Mouse (Mus musculus) liver, embryonic 11.5 days (tissue): ENCODE results near the gene 1700003E16Rik. TPM values are rescaled to one million over a fixed set of nuclear protein-coding genes. Genes with fewer than 3 reads are reported as not detected.
"Not testable (repeated sequence)": the region's sequence is repeated elsewhere in the genome, so short reads cannot be mapped to it uniquely, and the experiment has no call there.

ENCODE experiments used
- ATAC-seq: fragments of 200-750 bp; cut with Nextera tagmentation; replicated peaks from 2 replicates; pipeline ENCODE4 v1.8.0; 2017; ENCODE audit warnings: moderate number of reproducible peaks, mild to moderate bottlenecking, moderate TSS enrichment, moderate library complexity; ENCODE audit not compliant: low FRiP score
- DNase-seq: peaks from one replicate; pipeline ENCODE4 v3.0.0-alpha.2; 2017; ENCODE audit warnings: low spot score
- H3K27ac ChIP-seq: fragments of 300-500 bp; sonication (generic); 2 replicates; pipeline ENCODE4 v1.5.1; 2014; ENCODE audit warnings: mild to moderate bottlenecking, low read depth, low read length, control low read depth
- H3K27me3 ChIP-seq: fragments of 300-500 bp; sonication (generic); replicated peaks from 2 replicates; pipeline ENCODE4 v1.6.1; 2014; ENCODE audit warnings: low read length, mixed read lengths; ENCODE audit not compliant: control insufficient read depth, insufficient read depth
- H3K36me3 ChIP-seq: fragments of 300-500 bp; sonication (generic); 2 replicates; pipeline ENCODE4 v1.6.1; 2014; ENCODE audit warnings: mild to moderate bottlenecking, low read length, moderate library complexity, mixed read lengths; ENCODE audit not compliant: control insufficient read depth, insufficient read depth
- H3K4me1 ChIP-seq: fragments of 300-500 bp; sonication (generic); replicated peaks from 2 replicates; pipeline ENCODE4 v1.6.1; 2014; ENCODE audit warnings: low read length, mixed read lengths; ENCODE audit not compliant: control insufficient read depth, insufficient read depth
- H3K4me2 ChIP-seq: fragments of 300-500 bp; sonication (generic); 2 replicates; pipeline ENCODE4 v1.6.1; 2014; ENCODE audit warnings: mild to moderate bottlenecking, control low read depth, moderate library complexity
- H3K4me3 ChIP-seq: fragments of 300-500 bp; sonication (generic); 2 replicates; pipeline ENCODE4 v1.5.1; 2014; ENCODE audit warnings: low read depth, low read length, control low read depth
- H3K9ac ChIP-seq: fragments of 300-500 bp; sonication (generic); 2 replicates; pipeline ENCODE4 v1.6.1; 2014; ENCODE audit warnings: low read depth, low read length, control low read depth
- H3K9me3 ChIP-seq: fragments of 300-500 bp; sonication (generic); 2 replicates; pipeline ENCODE4 v1.6.1; 2016; ENCODE audit warnings: low read length, inconsistent platforms, mixed read lengths; ENCODE audit not compliant: control insufficient read depth
- WGBS: fragments of 180-500 bp; shearing (Covaris S2); extraction: QIAGEN DNeasy Blood & Tissue Kit; methylation state at CpG from one replicate; pipeline ENCODE4 v1.1.7; 2014; 5-methylcytosine and 5-hydroxymethylcytosine counted together
- polyA plus RNA-seq: library from polyadenylated mRNA; unstranded; fragments of >200 nt; fragmentation: Nextera tagmentation; extraction: Ambion mirVana; gene quantifications from 2 replicates; pipeline ENCODE4 v1.2.1, GENCODE M21; 2014

The 1700003E16Rik gene
- polyA plus RNA-seq, 1 experiment from 2014 or later = 0.08 TPM

DNA sequence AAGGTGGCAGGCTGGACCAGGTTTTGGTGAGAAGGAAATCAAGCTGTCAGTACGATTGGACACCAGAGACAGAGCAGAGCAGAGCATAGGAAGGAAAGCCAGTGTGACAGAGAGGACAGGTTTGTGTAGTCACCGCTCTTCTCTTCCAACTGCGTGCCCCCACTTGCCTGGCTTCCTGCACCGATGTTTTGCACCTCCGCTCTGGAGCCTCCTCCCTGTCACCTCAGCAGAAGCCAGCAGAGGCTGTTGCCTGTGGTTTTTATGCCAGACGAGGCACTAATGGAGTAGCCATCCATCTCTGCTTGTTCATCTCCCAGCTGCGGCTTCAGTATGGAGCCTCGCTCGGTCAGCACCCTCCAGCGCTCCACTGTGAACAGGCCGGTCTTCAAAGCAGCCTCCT, 13.3 kb upstream of the 1700003E16Rik start:
- H3K9ac ChIP-seq = no peak overlapping the region
- H3K36me3 ChIP-seq = peaks cover 3% of the 10 kb centered on the region; the same call in 1 of the 2 replicates
- H3K27me3 ChIP-seq = peaks cover 17% of the 10 kb centered on the region
- ATAC-seq (no peak), DNase-seq (no peak)
- 44% methylated on average over 11 of the region's 11 CpGs for WGBS
- H3K4me1 ChIP-seq = peaks cover 16% of the 10 kb centered on the region
- H3K27ac ChIP-seq = no peak overlapping the region
- no peak overlapping the region for H3K4me2 ChIP-seq
- no peaks in the 10 kb centered on the region for H3K9me3 ChIP-seq
- H3K4me3 ChIP-seq = no peak overlapping the region

- Histone ChIP-seq H3K4me3 (no peak overlapping the region), H3K4me2 (no peak overlapping the region), H3K27me3 (peaks cover 17% of the 10 kb centered on the region), H3K9ac (no peak overlapping the region), H3K27ac (no peak overlapping the region), H3K9me3 (no peaks in the 10 kb centered on the region), H3K4me1 (peaks cover 7% of the 10 kb centered on the region), H3K36me3 (peaks cover 5% of the 10 kb centered on the region; the same call in 1 of the 2 replicates)
- 60% methylated on average over 2 of the region's 2 CpGs for WGBS
- DNase-seq = no peak
- ATAC-seq = no peak
These were observed 11.0 kb upstream of the 1700003E16Rik start for GRCm38 (mm10) chr6:83145209-83145608.

DNA sequence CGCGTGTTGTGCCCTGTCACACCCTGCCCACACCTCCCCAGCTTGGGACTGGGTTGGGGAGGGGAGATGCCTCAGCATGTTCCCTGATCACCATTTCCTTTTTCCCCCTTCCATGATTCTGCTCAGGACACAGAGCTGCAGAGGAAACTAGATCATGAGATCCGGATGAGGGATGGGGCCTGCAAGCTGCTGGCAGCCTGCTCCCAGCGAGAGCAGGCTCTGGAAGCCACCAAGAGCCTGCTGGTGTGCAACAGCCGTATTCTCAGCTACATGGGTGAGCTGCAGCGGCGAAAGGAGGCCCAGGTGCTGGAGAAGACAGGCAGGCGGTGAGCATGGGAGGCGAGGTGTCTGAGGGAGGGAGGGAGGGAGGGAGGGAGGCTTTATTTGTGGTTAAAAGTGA, 10.4 kb upstream of the 1700003E16Rik start:
- Histone ChIP-seq H3K9ac (no peak overlapping the region), H3K36me3 (peaks cover 5% of the 10 kb centered on the region; the same call in 1 of the 2 replicates), H3K4me3 (no peak overlapping the region), H3K27ac (no peak overlapping the region), H3K27me3 (peaks cover 17% of the 10 kb centered on the region), H3K4me1 (peaks cover 7% of the 10 kb centered on the region), H3K4me2 (no peak overlapping the region), H3K9me3 (no peaks in the 10 kb centered on the region)
- ATAC-seq (no peak), DNase-seq (no peak)
- WGBS = 61% methylated on average over 9 of the region's 9 CpGs

DNA sequence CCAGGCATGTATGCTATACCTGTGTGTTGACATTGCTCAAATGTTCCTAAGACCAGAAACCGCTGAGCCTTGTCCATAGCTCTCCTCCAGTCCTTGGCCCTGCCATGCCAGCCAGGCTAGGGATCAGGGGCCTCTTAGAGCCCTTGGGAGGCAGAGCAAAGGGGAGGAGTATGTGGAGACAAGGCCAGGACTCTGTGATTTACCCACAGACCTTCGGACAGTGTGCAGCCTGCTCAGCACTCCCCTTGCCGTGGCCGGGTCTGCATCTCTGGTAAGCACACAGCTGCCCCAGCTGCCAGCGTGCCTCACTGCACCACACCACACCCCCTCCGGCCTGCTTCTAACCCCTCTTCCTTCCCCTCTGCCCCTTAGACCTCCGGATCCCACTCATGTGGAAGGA, 8.9 kb upstream of the 1700003E16Rik start:
- DNase-seq (no peak), ATAC-seq (no peak)
- Histone ChIP-seq H3K4me3 (no peak overlapping the region), H3K9me3 (no peaks in the 10 kb centered on the region), H3K36me3 (peaks cover 5% of the 10 kb centered on the region; the same call in 1 of the 2 replicates), H3K4me1 (peaks cover 5% of the 10 kb centered on the region), H3K27me3 (peaks cover 9% of the 10 kb centered on the region), H3K9ac (no peak overlapping the region), H3K27ac (no peak overlapping the region), H3K4me2 (no peak overlapping the region)
- 60% methylated on average over 7 of the region's 7 CpGs for WGBS

- Histone ChIP-seq H3K36me3 (peaks cover 8% of the 10 kb centered on the region; the same call in 1 of the 2 replicates), H3K27ac (no peak overlapping the region), H3K9ac (no peak overlapping the region), H3K4me2 (no peak overlapping the region), H3K4me3 (no peak overlapping the region), H3K27me3 (peaks cover 24% of the 10 kb centered on the region), H3K9me3 (no peaks in the 10 kb centered on the region), H3K4me1 (peaks cover 10% of the 10 kb centered on the region; the same call in 1 of the 2 replicates)
- DNase-seq (no peak), ATAC-seq (no peak)
- WGBS = 33% methylated on average over 8 of the region's 8 CpGs
These were observed 4.5 kb upstream of the 1700003E16Rik start for GRCm38 (mm10) chr6:83151721-83152120.

GRCm38 (mm10) chr6:83153038-83153437, 3.2 kb upstream of the 1700003E16Rik start:
- Histone ChIP-seq H3K27me3 (peaks cover 24% of the 10 kb centered on the region), H3K9ac (no peak overlapping the region), H3K27ac (no peak overlapping the region), H3K9me3 (no peaks in the 10 kb centered on the region), H3K36me3 (peaks cover 3% of the 10 kb centered on the region; the same call in 1 of the 2 replicates), H3K4me1 (peaks cover 10% of the 10 kb centered on the region; the same call in 1 of the 2 replicates), H3K4me2 (no peak overlapping the region), H3K4me3 (no peak overlapping the region)
- DNase-seq (no peak), ATAC-seq (no peak)
- 88% methylated on average over 12 of the region's 12 CpGs for WGBS

DNA sequence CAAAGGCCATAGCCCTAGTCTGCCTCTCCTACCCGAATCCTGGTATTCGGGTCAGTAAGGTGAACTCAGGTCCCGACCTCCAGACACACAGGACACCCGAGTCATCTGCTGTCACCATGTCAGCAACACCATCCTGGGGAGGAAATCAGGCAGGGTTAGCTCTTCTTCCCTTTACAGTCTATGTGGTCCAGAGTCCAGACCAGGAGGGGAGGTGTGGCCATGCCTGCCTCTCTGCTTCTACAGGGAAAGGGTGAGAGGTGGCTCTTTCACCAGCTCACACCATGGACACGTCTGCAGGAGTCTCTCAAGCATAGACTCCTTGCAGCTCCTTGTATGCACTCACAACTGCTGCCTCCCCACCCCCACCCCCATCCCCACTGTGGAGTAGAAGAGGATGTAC, 2.7 kb upstream of the 1700003E16Rik start:
- DNase-seq (no peak), ATAC-seq (no peak)
- no peak overlapping the region for H3K27ac ChIP-seq
- WGBS = 66% methylated on average over 5 of the region's 5 CpGs
- no peaks in the 10 kb centered on the region for H3K9me3 ChIP-seq
- H3K4me1 ChIP-seq = peaks cover 10% of the 10 kb centered on the region; the same call in 1 of the 2 replicates
- H3K4me2 ChIP-seq = no peak overlapping the region
- peaks cover 24% of the 10 kb centered on the region for H3K27me3 ChIP-seq
- 0 out of 2 replicates have a peak, but pooled peaks cover 3% of the 10 kb centered on the region for H3K36me3 ChIP-seq
- H3K9ac ChIP-seq = no peak overlapping the region; the same call in 1 of the 2 replicates
- no peak overlapping the region for H3K4me3 ChIP-seq

DNA sequence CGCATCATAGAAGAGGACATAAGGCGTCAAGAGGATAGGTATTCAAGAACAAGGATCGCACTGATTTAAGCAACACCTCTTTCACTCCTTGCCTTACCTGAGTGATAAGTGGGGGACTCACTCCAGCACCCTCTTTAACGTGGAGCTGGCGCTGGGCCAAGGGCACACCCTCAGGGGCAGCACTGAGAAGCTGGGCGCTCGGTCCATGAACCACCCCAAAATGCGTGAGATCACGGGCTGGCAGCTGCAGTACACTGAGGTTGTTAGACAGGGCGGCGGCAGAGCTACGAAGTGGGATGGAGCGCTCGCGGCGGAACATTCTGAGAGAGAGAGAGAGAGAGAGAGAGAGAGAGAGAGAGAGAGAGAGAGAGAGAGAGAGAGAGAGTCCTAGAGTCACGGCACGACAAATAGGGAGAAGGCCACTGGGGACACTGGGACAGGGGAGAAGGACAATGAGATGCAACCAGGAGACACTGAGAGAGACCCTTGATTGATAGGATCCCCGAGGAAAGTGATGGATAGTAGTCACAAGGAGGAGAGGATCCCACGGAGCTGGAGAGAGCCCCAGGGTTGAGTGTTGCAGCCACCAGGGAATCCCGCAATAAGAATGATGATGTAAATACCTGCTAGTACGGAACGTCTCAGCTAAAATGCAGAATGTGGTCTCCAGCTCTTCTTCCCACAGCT, 509 bp upstream of the 1700003E16Rik start:
- peaks cover 28% of the 10 kb centered on the region for H3K27me3 ChIP-seq
- H3K4me3 ChIP-seq = peak overlapping the region; percentile 39
- ATAC-seq (no peak), DNase-seq (no peak)
- H3K4me2 ChIP-seq = peak overlapping the region; percentile 87
- 12% methylated on average over 23 of the region's 23 CpGs for WGBS
- peaks cover 10% of the 10 kb centered on the region; the same call in 1 of the 2 replicates for H3K4me1 ChIP-seq
- 0 out of 2 replicates have a peak, but pooled peaks cover 3% of the 10 kb centered on the region for H3K36me3 ChIP-seq
- H3K27ac ChIP-seq = no peak overlapping the region
- no peaks in the 10 kb centered on the region for H3K9me3 ChIP-seq
- H3K9ac ChIP-seq = peak overlapping the region; percentile 52

- WGBS = 20% methylated on average over 3 of the region's 3 CpGs
- peaks cover 10% of the 10 kb centered on the region; the same call in 1 of the 2 replicates for H3K4me1 ChIP-seq
- not testable (repeated sequence) for H3K27ac ChIP-seq, H3K4me2 ChIP-seq, ATAC-seq, H3K36me3 ChIP-seq, H3K9me3 ChIP-seq, DNase-seq, H3K4me3 ChIP-seq, H3K9ac ChIP-seq
- H3K27me3 ChIP-seq = peaks cover 38% of the 10 kb centered on the region
These were observed 3.3 kb downstream of the 1700003E16Rik start for GRCm38 (mm10) chr6:83159456-83159855.
